Mouse (Mus musculus) hindbrain, embryonic 13.5 days (tissue): Measurements from ENCODE around the gene Ip6k1. TPM values are rescaled to one million over a fixed set of nuclear protein-coding genes. Genes with fewer than 3 reads are reported as not detected.

Experiments used
- ATAC-seq: fragments of 200-750 bp; cut with Nextera tagmentation; 2 replicates; pipeline ENCODE4 v1.8.0; 2017; ENCODE audit warnings: moderate TSS enrichment; ENCODE audit not compliant: low FRiP score
- H3K27ac ChIP-seq: fragments of 300-500 bp; sonication (generic); 2 replicates; pipeline ENCODE4 v1.5.1; 2015; ENCODE audit warnings: inconsistent platforms, mild to moderate bottlenecking, moderate library complexity
- H3K27me3 ChIP-seq: fragments of 300-500 bp; sonication (generic); 2 replicates; pipeline ENCODE4 v1.6.1; 2015; ENCODE audit warnings: mild to moderate bottlenecking, inconsistent platforms
- H3K36me3 ChIP-seq: fragments of 300-500 bp; sonication (generic); 2 replicates; pipeline ENCODE4 v1.6.1; 2015; ENCODE audit warnings: mild to moderate bottlenecking, inconsistent platforms
- H3K4me1 ChIP-seq: fragments of 300-500 bp; sonication (generic); replicated peaks from 2 replicates; pipeline ENCODE4 v1.6.1; 2015; ENCODE audit warnings: inconsistent platforms
- H3K4me2 ChIP-seq: fragments of 300-500 bp; sonication (generic); 2 replicates; pipeline ENCODE4 v1.6.1; 2015; ENCODE audit warnings: inconsistent platforms, mild to moderate bottlenecking, moderate library complexity
- H3K4me3 ChIP-seq: fragments of 300-500 bp; sonication (generic); 2 replicates; pipeline ENCODE4 v1.5.1; 2015; ENCODE audit warnings: mild to moderate bottlenecking, inconsistent platforms
- H3K9ac ChIP-seq: fragments of 300-500 bp; sonication (generic); 2 replicates; pipeline ENCODE4 v1.6.1; 2015; ENCODE audit warnings: mild to moderate bottlenecking, inconsistent platforms
- H3K9me3 ChIP-seq: fragments of 300-500 bp; sonication (generic); 2 replicates; pipeline ENCODE4 v1.6.1; 2016; ENCODE audit warnings: inconsistent platforms
- WGBS: fragments of 180-500 bp; shearing (Covaris S2); methylation state at CpG from one replicate; pipeline ENCODE4 v1.1.7; 2015; 5-methylcytosine and 5-hydroxymethylcytosine counted together
- polyA plus RNA-seq: library from polyadenylated mRNA; unstranded; fragments of >200 nt; fragmentation: Nextera tagmentation; extraction: Ambion mirVana; gene quantifications from 2 replicates; pipeline ENCODE4 v1.2.1, GENCODE M21; 2015

The Ip6k1 gene
- polyA plus RNA-seq, 1 experiment from 2014 or later: 103 TPM

- Histone ChIP-seq H3K36me3 (peaks cover 88% of the 10 kb centered on the region), H3K4me1 (peaks cover 13% of the 10 kb centered on the region), H3K27ac (no peak overlapping the region), H3K27me3 (no peaks in the 10 kb centered on the region), H3K4me3 (no peak overlapping the region), H3K9me3 (no peaks in the 10 kb centered on the region), H3K9ac (no peak overlapping the region), H3K4me2 (no peak overlapping the region)
- ATAC-seq: no peak
- WGBS: 82% methylated on average over 28 of the region's 28 CpGs
Measured at GRCm38 (mm10) chr9:108056361-108057261, 54.3 kb downstream of the Ip6k1 start.

- H3K27ac ChIP-seq: no peak overlapping the region
- WGBS: 92% methylated on average over 5 of the region's 5 CpGs
- no peak overlapping the region for H3K9ac ChIP-seq
- no peaks in the 10 kb centered on the region for H3K9me3 ChIP-seq
- H3K4me3 ChIP-seq: no peak overlapping the region
- no peaks in the 10 kb centered on the region for H3K27me3 ChIP-seq
- peaks cover 13% of the 10 kb centered on the region for H3K4me1 ChIP-seq
- no peak overlapping the region for H3K4me2 ChIP-seq
- peaks cover 88% of the 10 kb centered on the region for H3K36me3 ChIP-seq
- ATAC-seq: no peak
Measured at GRCm38 (mm10) chr9:108057262-108057562, 54.9 kb downstream of the Ip6k1 start.

GRCm38 (mm10) chr9:108058291-108058690 is 56.0 kb downstream of the Ip6k1 start:
- H3K4me2 ChIP-seq: no peak overlapping the region
- H3K36me3 ChIP-seq: peaks cover 99% of the 10 kb centered on the region
- H3K9ac ChIP-seq: 0 out of 2 replicates have a peak overlapping the region, but pooled peaks have one; percentile 35
- peaks cover 2% of the 10 kb centered on the region for H3K4me1 ChIP-seq
- WGBS: 93% methylated on average over 9 of the region's 9 CpGs
- H3K27me3 ChIP-seq: no peaks in the 10 kb centered on the region
- no peak for ATAC-seq
- no peak overlapping the region for H3K4me3 ChIP-seq
- no peaks in the 10 kb centered on the region for H3K9me3 ChIP-seq
- H3K27ac ChIP-seq: no peak overlapping the region

- Histone ChIP-seq H3K4me2 (no peak overlapping the region), H3K27me3 (no peaks in the 10 kb centered on the region), H3K4me3 (no peak overlapping the region), H3K9ac (peak overlapping the region; percentile 19; the same call in 1 of the 2 replicates), H3K9me3 (no peaks in the 10 kb centered on the region), H3K36me3 (peaks cover 84% of the 10 kb centered on the region), H3K27ac (no peak overlapping the region), H3K4me1 (no peaks in the 10 kb centered on the region)
- WGBS: 88% methylated on average over 3 of the region's 3 CpGs
- no peak for ATAC-seq
Measured at GRCm38 (mm10) chr9:108062142-108062541, 59.8 kb downstream of the Ip6k1 start.

GRCm38 (mm10) chr9:108063361-108063760 is 61.1 kb downstream of the Ip6k1 start:
- no peak for ATAC-seq
- Histone ChIP-seq H3K4me2 (no peak overlapping the region), H3K27me3 (no peaks in the 10 kb centered on the region), H3K9me3 (no peaks in the 10 kb centered on the region), H3K4me3 (no peak overlapping the region), H3K27ac (no peak overlapping the region), H3K36me3 (peaks cover 74% of the 10 kb centered on the region), H3K4me1 (no peaks in the 10 kb centered on the region), H3K9ac (no peak overlapping the region)
- WGBS: 90% methylated on average over 12 of the region's 12 CpGs

- H3K4me2 ChIP-seq: no peak overlapping the region
- H3K9ac ChIP-seq: no peak overlapping the region
- no peak overlapping the region for H3K4me3 ChIP-seq
- H3K27me3 ChIP-seq: no peaks in the 10 kb centered on the region
- 51% methylated on average over 5 of the region's 5 CpGs for WGBS
- peaks cover 74% of the 10 kb centered on the region for H3K36me3 ChIP-seq
- ATAC-seq: 0 out of 2 replicates have a peak, but pooled peaks have one; percentile 37
- no peaks in the 10 kb centered on the region for H3K4me1 ChIP-seq
- H3K27ac ChIP-seq: no peak overlapping the region
- H3K9me3 ChIP-seq: no peaks in the 10 kb centered on the region
Measured at GRCm38 (mm10) chr9:108065491-108066011, 63.2 kb downstream of the Ip6k1 start.

GRCm38 (mm10) chr9:108067199-108067598 is 64.9 kb downstream of the Ip6k1 start:
- no peaks in the 10 kb centered on the region for H3K4me1 ChIP-seq
- no peaks in the 10 kb centered on the region for H3K27me3 ChIP-seq
- no peak overlapping the region for H3K4me3 ChIP-seq
- H3K27ac ChIP-seq: no peak overlapping the region
- H3K4me2 ChIP-seq: no peak overlapping the region
- 83% methylated on average over 7 of the region's 7 CpGs for WGBS
- peaks cover 74% of the 10 kb centered on the region for H3K36me3 ChIP-seq
- ATAC-seq: no peak
- no peak overlapping the region for H3K9ac ChIP-seq
- H3K9me3 ChIP-seq: no peaks in the 10 kb centered on the region

GRCm38 (mm10) chr9:108067900-108068299 is 65.6 kb downstream of the Ip6k1 start:
- Histone ChIP-seq H3K27ac (no peak overlapping the region), H3K4me2 (no peak overlapping the region), H3K27me3 (no peaks in the 10 kb centered on the region), H3K36me3 (peaks cover 70% of the 10 kb centered on the region), H3K4me3 (no peak overlapping the region), H3K9ac (no peak overlapping the region), H3K4me1 (no peaks in the 10 kb centered on the region), H3K9me3 (no peaks in the 10 kb centered on the region)
- peak; percentile 33; the same call in 1 of the 2 replicates for ATAC-seq
- 23% methylated on average over 8 of the region's 8 CpGs for WGBS

- H3K4me3 ChIP-seq: no peak overlapping the region
- no peaks in the 10 kb centered on the region for H3K4me1 ChIP-seq
- ATAC-seq: no peak
- H3K9ac ChIP-seq: no peak overlapping the region
- no peak overlapping the region for H3K4me2 ChIP-seq
- H3K27me3 ChIP-seq: no peaks in the 10 kb centered on the region
- peaks cover 64% of the 10 kb centered on the region for H3K36me3 ChIP-seq
- no peak overlapping the region for H3K27ac ChIP-seq
- no peaks in the 10 kb centered on the region for H3K9me3 ChIP-seq
- WGBS: 94% methylated on average over 9 of the region's 9 CpGs
Measured at GRCm38 (mm10) chr9:108069007-108069406, 66.7 kb downstream of the Ip6k1 start.

- Histone ChIP-seq H3K27ac (no peak overlapping the region), H3K27me3 (no peaks in the 10 kb centered on the region), H3K9me3 (no peaks in the 10 kb centered on the region), H3K4me2 (no peak overlapping the region), H3K4me1 (no peaks in the 10 kb centered on the region), H3K9ac (no peak overlapping the region), H3K4me3 (no peak overlapping the region), H3K36me3 (peaks cover 59% of the 10 kb centered on the region)
- WGBS: 91% methylated on average over 7 of the region's 7 CpGs
- no peak for ATAC-seq
Measured at GRCm38 (mm10) chr9:108069529-108069928, 67.2 kb downstream of the Ip6k1 start.

- H3K9me3 ChIP-seq: no peaks in the 10 kb centered on the region
- H3K4me1 ChIP-seq: no peaks in the 10 kb centered on the region
- no peak overlapping the region for H3K4me3 ChIP-seq
- H3K4me2 ChIP-seq: no peak overlapping the region
- H3K9ac ChIP-seq: no peak overlapping the region
- H3K27ac ChIP-seq: no peak overlapping the region
- H3K27me3 ChIP-seq: no peaks in the 10 kb centered on the region
- ATAC-seq: no peak
- WGBS: 93% methylated on average over 4 of the region's 4 CpGs
- peaks cover 51% of the 10 kb centered on the region for H3K36me3 ChIP-seq
Measured at GRCm38 (mm10) chr9:108071801-108072200, 69.5 kb downstream of the Ip6k1 start.

- Histone ChIP-seq H3K36me3 (peaks cover 56% of the 10 kb centered on the region), H3K4me1 (no peaks in the 10 kb centered on the region), H3K9ac (0 out of 2 replicates have a peak overlapping the region, but pooled peaks have one; percentile 43), H3K4me3 (no peak overlapping the region), H3K9me3 (no peaks in the 10 kb centered on the region), H3K27ac (no peak overlapping the region), H3K27me3 (no peaks in the 10 kb centered on the region), H3K4me2 (no peak overlapping the region)
- ATAC-seq: no peak
- 80% methylated on average over 9 of the region's 9 CpGs for WGBS
Measured at GRCm38 (mm10) chr9:108072481-108072924, 70.2 kb downstream of the Ip6k1 start.
